In the genomic region with DNA sequence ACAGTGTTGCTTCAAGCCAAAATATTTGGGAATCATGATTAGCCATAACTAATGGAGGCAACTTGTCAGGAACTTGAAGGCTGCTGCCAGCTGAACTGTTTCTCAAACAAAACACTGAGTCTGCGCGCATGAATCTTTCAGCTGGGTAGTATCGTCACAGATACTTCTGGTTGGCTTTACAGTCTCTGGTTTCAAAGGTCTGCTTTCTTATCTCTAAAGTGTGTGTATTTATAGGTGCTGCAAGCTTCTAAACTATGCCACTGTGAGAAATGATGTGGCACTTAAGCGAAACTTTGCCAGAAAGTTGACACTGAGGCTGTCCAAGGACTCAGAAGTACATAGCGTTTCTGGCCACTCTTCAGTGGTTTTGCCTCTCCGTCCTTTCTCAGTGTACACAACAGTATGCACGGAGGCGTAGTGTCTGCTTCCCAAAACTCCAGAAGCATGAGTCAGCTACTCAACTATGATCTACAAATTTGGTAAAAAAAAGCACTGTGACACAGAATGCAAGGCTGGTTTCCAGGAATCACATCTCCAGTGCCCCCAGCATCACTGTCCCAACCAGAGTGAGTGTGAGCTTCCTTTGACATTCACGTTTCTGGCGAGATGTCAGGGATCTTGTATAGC, we compare ENCODE assay signal across 11 mouse cellular contexts. TPM values are rescaled to one million over a fixed set of nuclear protein-coding genes. Genes with fewer than 3 reads are reported as not detected.
DNase-seq lines count a peak whose midpoint lies in the region; ATAC-seq and TF ChIP-seq lines count a peak whose summit lies in the region.
"Had no signal": no experiment of that assay in that cellular context is flagged by ENCODE, and none has a peak within 500 bp of the region (broad histone marks: within the 10 kb centered on the region; RNA-seq: fewer than 3 reads in every experiment).

No protein-coding gene starts in this region.

- H3K9me3 ChIP-seq in heart, embryonic 10.5 days, result no peaks in the 10 kb centered on the region
- H3K9me3 ChIP-seq in lung, embryonic 14.5 days (ENCODE audit: low read depth, low read length), result no peaks in the 10 kb centered on the region
- H3K9me3 ChIP-seq in midbrain, embryonic 16.5 days (replicated peaks; ENCODE audit: control insufficient read depth, low read length, poor library complexity, severe bottlenecking), result no peaks in the 10 kb centered on the region
- H3K9me3 ChIP-seq: forebrain, embryonic 10.5 days had no signal

- peak overlapping the region; percentile 32 for H3K4me3 ChIP-seq in heart, embryonic 10.5 days
- no peak overlapping the region for H3K4me3 ChIP-seq in lung, embryonic 14.5 days (ENCODE audit: low read depth, low read length)
- H3K4me3 ChIP-seq in midbrain, embryonic 16.5 days (ENCODE audit: low read depth, low read length), result no peak overlapping the region
- H3K4me3 ChIP-seq: forebrain, embryonic 10.5 days had no signal

- H3K27me3 ChIP-seq in heart, embryonic 10.5 days (ENCODE audit: insufficient read depth, poor library complexity, severe bottlenecking), result no peaks in the 10 kb centered on the region
- no peaks in the 10 kb centered on the region for H3K27me3 ChIP-seq in lung, embryonic 14.5 days (ENCODE audit: insufficient read depth, low read length)
- no peaks in the 10 kb centered on the region for H3K27me3 ChIP-seq in midbrain, embryonic 16.5 days (ENCODE audit: control insufficient read depth, insufficient read depth, low read depth, low read length)

- H3K9ac ChIP-seq in lung, embryonic 14.5 days, result no peak overlapping the region
- H3K9ac ChIP-seq in midbrain, embryonic 16.5 days (ENCODE audit: low read depth, low read length), result no peak overlapping the region

- H3K4me2 ChIP-seq in lung, embryonic 14.5 days, result peak overlapping the region; percentile 39
- no peak overlapping the region for H3K4me2 ChIP-seq in midbrain, embryonic 16.5 days (ENCODE audit: low read length)
- H3K4me2 ChIP-seq: liver, embryonic 11.5 days had no signal

- peak; percentile 91 for ATAC-seq in lung, embryonic 14.5 days (ENCODE audit: insufficient read depth)
- ATAC-seq in midbrain, embryonic 16.5 days, result no peak

- no peak for TF ChIP-seq CTCF in lung, embryonic 14.5 days (IDR thresholded peaks at IDR 0.05; ENCODE audit: low read depth)

- H3K27ac ChIP-seq in heart, embryonic 10.5 days, result peak overlapping the region; percentile 79
- peak overlapping the region; percentile 74 for H3K27ac ChIP-seq in lung, embryonic 14.5 days (ENCODE audit: low read depth)
- H3K27ac ChIP-seq in midbrain, embryonic 16.5 days (ENCODE audit: low read length), result no peak overlapping the region
- H3K27ac ChIP-seq: forebrain, embryonic 10.5 days had no signal

- DNase-seq in adrenal gland, postnatal 10 days, result peak; percentile 9
- no peak for DNase-seq in adrenal gland, postnatal 25 days
- peak; percentile 86 for DNase-seq in 3T3-L1 (ENCODE audit: low read depth, low spot score)
- peak; percentile 69 for DNase-seq in heart, embryonic 10.5 days (ENCODE audit: low spot score)
- peak; percentile 87 for DNase-seq in lung, embryonic 14.5 days
- DNase-seq in cerebellum, postnatal 10 days, result no peak
- no peak for DNase-seq in kidney, postnatal 25 days
- DNase-seq: kidney, adult 9 months had no signal

- WGBS in heart, embryonic 10.5 days, result 24% methylated on average over 10 of the region's 10 CpGs
- 13% methylated on average over 10 of the region's 10 CpGs for WGBS in lung, embryonic 14.5 days
- WGBS in midbrain, embryonic 16.5 days, result 86% methylated on average over 10 of the region's 10 CpGs

- no peaks in the 10 kb centered on the region for H3K36me3 ChIP-seq in heart, embryonic 10.5 days
- H3K36me3 ChIP-seq in lung, embryonic 14.5 days (ENCODE audit: insufficient read depth), result no peaks in the 10 kb centered on the region
- H3K36me3 ChIP-seq in midbrain, embryonic 16.5 days (ENCODE audit: control insufficient read depth, insufficient read depth, low read length), result no peaks in the 10 kb centered on the region
- H3K36me3 ChIP-seq: forebrain, embryonic 10.5 days had no signal

- H3K4me1 ChIP-seq in heart, embryonic 10.5 days, result peaks cover 13% of the 10 kb centered on the region; the same call in 1 of the 2 replicates
- 0 out of 2 replicates have a peak, but pooled peaks cover 2% of the 10 kb centered on the region for H3K4me1 ChIP-seq in lung, embryonic 14.5 days (ENCODE audit: insufficient read depth)
- no peaks in the 10 kb centered on the region for H3K4me1 ChIP-seq in midbrain, embryonic 16.5 days (ENCODE audit: control insufficient read depth, insufficient read depth, low read length)
- H3K4me1 ChIP-seq: forebrain, embryonic 10.5 days had no signal

RNA-seq across cellular contexts. Expression of gene N6amt1, which starts 46.8 kb away (rescaled TPM):
- 10 to 100 TPM; 21.2 to 24.5 TPM for total RNA-seq in adrenal gland, postnatal 10 days (2021)
- 24.4 and 26.9 TPM in 2 replicates for total RNA-seq in adrenal gland, postnatal 25 days (2021)
- 21.9 and 22.6 TPM in 2 replicates for polyA plus RNA-seq in heart, embryonic 10.5 days (2016; fragmentation: Nextera tagmentation; extraction: Ambion mirVana)
- polyA plus RNA-seq in lung, embryonic 14.5 days (2014; fragmentation: Nextera tagmentation; extraction: Ambion mirVana), result 27.1 and 27.5 TPM in 2 replicates
- polyA plus RNA-seq in midbrain, embryonic 16.5 days (2015; fragmentation: Nextera tagmentation; extraction: Ambion mirVana), result 18.2 and 18.8 TPM in 2 replicates

Comparison
In these comparisons a context has a peak if more than half of its experiments do, and no peak if none do; other contexts are left out.
1. DNase-seq: peak in adrenal gland, postnatal 10 days (single experiment), 3T3-L1 (single experiment), heart, embryonic 10.5 days (single experiment) and lung, embryonic 14.5 days (single experiment); none in adrenal gland, postnatal 25 days (single experiment), cerebellum, postnatal 10 days (0 of 2) and kidney, postnatal 25 days (0 of 2).